Comparison of ENCODE assay signal across 21 mouse cellular contexts in genomic region chr19:53533236-53533635, GRCm38 (mm10). TPM values are rescaled to one million over a fixed set of nuclear protein-coding genes. Genes with fewer than 3 reads are reported as not detected.
DNase-seq lines count a peak whose midpoint lies in the region; ATAC-seq and TF ChIP-seq lines count a peak whose summit lies in the region.
"Had no signal": no experiment of that assay in that cellular context is flagged by ENCODE, and none has a peak within 500 bp of the region (broad histone marks: within the 10 kb centered on the region; RNA-seq: fewer than 3 reads in every experiment).

No protein-coding gene starts in this region.

- TF ChIP-seq POLR2A in CH12.LX (IDR thresholded peaks at IDR 0.05; ENCODE audit: low read depth, low read length): no peak

- H3K9ac ChIP-seq in hindbrain, postnatal 0 days (replicated peaks; ENCODE audit: low read length): no peak overlapping the region
- no peak overlapping the region for H3K9ac ChIP-seq in CH12.LX (ENCODE audit: insufficient read depth, low read depth)
- H3K9ac ChIP-seq: embryonic facial prominence, embryonic 13.5 days; embryonic facial prominence, embryonic 15.5 days; forebrain, embryonic 12.5 days had no signal

- in situ Hi-C loops in CH12.LX (cut with MboI; ENCODE audit: low pct_ligation_motif_present, low pct_unique_long_range_greater_than_20kb, low sequenced_read_pairs): loop anchor here (10.0 kb wide), 1 partner anchor 108 kb away; no protein-coding TSS in a partner anchor

- peaks cover 38% of the 10 kb centered on the region for H3K79me2 ChIP-seq in CH12.LX (replicated peaks; ENCODE audit: control insufficient read depth, extremely low read depth, insufficient read depth, poor library complexity, severe bottlenecking)

- no peaks in the 10 kb centered on the region for H3K4me1 ChIP-seq in hindbrain, postnatal 0 days (ENCODE audit: insufficient read depth, low read length)
- H3K4me1 ChIP-seq in hindbrain, embryonic 10.5 days (replicated peaks): peaks cover 43% of the 10 kb centered on the region
- H3K4me1 ChIP-seq in CH12.LX (ENCODE audit: control insufficient read depth in 1 of 2, insufficient read depth in 2 of 2): peaks cover 28 to 87% of the 10 kb centered on the region in 2 experiments

- peak; percentile 53 for DNase-seq in cerebellum, adult 9-10 months
- DNase-seq in hindbrain, postnatal 0 days (ENCODE audit: low spot score): no peak
- DNase-seq in hindbrain, embryonic 10.5 days (ENCODE audit: low spot score): no peak
- DNase-seq in CH12.LX (ENCODE audit: extremely low read depth): no peak
- DNase-seq in induced T-regulatory cell, adult 2 months (ENCODE audit: low read depth): peak; percentile 57
- no peak for DNase-seq in testis, postnatal 10 days (ENCODE audit: low spot score)
- DNase-seq: adrenal gland, adult 2 months; adrenal gland, postnatal 10 days; adrenal gland, postnatal 25 days; cerebellum, postnatal 14 days had no signal

- 0 out of 2 replicates have a peak overlapping the region, but pooled peaks have one; percentile 5 for H3K4me2 ChIP-seq in hindbrain, postnatal 0 days (ENCODE audit: low read depth, low read length)
- H3K4me2 ChIP-seq in CH12.LX (ENCODE audit: insufficient read depth, low read depth, poor library complexity, severe bottlenecking): peak overlapping the region; percentile 22; the same call in 1 of the 2 replicates
- H3K4me2 ChIP-seq: embryonic facial prominence, embryonic 13.5 days; embryonic facial prominence, embryonic 15.5 days; forebrain, embryonic 12.5 days had no signal

- 86% methylated on average over 7 of the region's 7 CpGs for WGBS in hindbrain, postnatal 0 days
- 86% methylated on average over 7 of the region's 7 CpGs for WGBS in hindbrain, embryonic 10.5 days

- no peaks in the 10 kb centered on the region for H3K36me3 ChIP-seq in hindbrain, postnatal 0 days (ENCODE audit: insufficient read depth, low read length)
- H3K36me3 ChIP-seq in hindbrain, embryonic 10.5 days: peaks cover 9% of the 10 kb centered on the region; the same call in 1 of the 2 replicates
- H3K36me3 ChIP-seq in CH12.LX (replicated peaks in 1 of 2; ENCODE audit: control insufficient read depth in 1 of 2, insufficient read depth in 1 of 2, low read length in 1 of 2): peaks cover 28 to 45% of the 10 kb centered on the region in 2 experiments
- H3K36me3 ChIP-seq: embryonic facial prominence, embryonic 13.5 days; embryonic facial prominence, embryonic 15.5 days; forebrain, embryonic 12.5 days; G1E had no signal

- H3K9me3 ChIP-seq in hindbrain, postnatal 0 days (ENCODE audit: low read length): no peaks in the 10 kb centered on the region
- H3K9me3 ChIP-seq in hindbrain, embryonic 10.5 days: no peaks in the 10 kb centered on the region
- no peaks in the 10 kb centered on the region for H3K9me3 ChIP-seq in CH12.LX (replicated peaks; ENCODE audit: low read length)
- H3K9me3 ChIP-seq: embryonic facial prominence, embryonic 13.5 days; embryonic facial prominence, embryonic 15.5 days; forebrain, embryonic 10.5 days; forebrain, embryonic 12.5 days had no signal

- no peak for ATAC-seq in cerebellum, adult (ENCODE audit: insufficient number of reproducible peaks, low FRiP score, low TSS enrichment)
- ATAC-seq in hindbrain, postnatal 0 days: no peak
- ATAC-seq: activated CD4-positive, CD25-positive, alpha-beta regulatory T cell, adult 4 months; forebrain, embryonic 14.5 days; forebrain, embryonic 16.5 days; Patski had no signal

- no peaks in the 10 kb centered on the region; the same call in 1 of the 2 replicates for H3K27me3 ChIP-seq in hindbrain, postnatal 0 days (ENCODE audit: insufficient read depth, low read length)
- peaks cover 58% of the 10 kb centered on the region for H3K27me3 ChIP-seq in hindbrain, embryonic 10.5 days (ENCODE audit: insufficient read depth, poor library complexity, severe bottlenecking)
- H3K27me3 ChIP-seq in CH12.LX (replicated peaks): peaks cover 1% of the 10 kb centered on the region
- H3K27me3 ChIP-seq: Patski had no signal

- no peak for TF ChIP-seq RAD21 in CH12.LX (IDR thresholded peaks at IDR 0.05; ENCODE audit: low read depth, low read length)

- H3K27ac ChIP-seq in hindbrain, postnatal 0 days: no peak overlapping the region
- no peak overlapping the region for H3K27ac ChIP-seq in hindbrain, embryonic 10.5 days
- H3K27ac ChIP-seq in CH12.LX (ENCODE audit: insufficient read depth, low read depth): no peak overlapping the region
- H3K27ac ChIP-seq: embryonic facial prominence, embryonic 13.5 days; embryonic facial prominence, embryonic 15.5 days; forebrain, embryonic 10.5 days; forebrain, embryonic 12.5 days had no signal

- no peak for TF ChIP-seq EP300 in CH12.LX (IDR thresholded peaks at IDR 0.05; ENCODE audit: low read length)

- dilution Hi-C loops in CH12.LX (cut with MboI; ENCODE audit: extremely low pct_ligation_motif_present, extremely low pct_unique_long_range_greater_than_20kb, low sequenced_read_pairs): no loop called here

- TF ChIP-seq CTCF in hindbrain, postnatal 0 days (IDR thresholded peaks at IDR 0.05; ENCODE audit: low read depth): no peak
- no peak for TF ChIP-seq CTCF in CH12.LX (conservative IDR thresholded peaks at IDR 0.05 in 1 of 2, IDR thresholded peaks at IDR 0.05 in 1 of 2; ENCODE audit: low read depth in 2 of 2, low read length in 2 of 2)

- H3K4me3 ChIP-seq in hindbrain, postnatal 0 days (ENCODE audit: low read length): no peak overlapping the region
- no peak overlapping the region for H3K4me3 ChIP-seq in hindbrain, embryonic 10.5 days
- H3K4me3 ChIP-seq in CH12.LX (replicated peaks in 1 of 3; ENCODE audit: low read depth in 2 of 3, low read length in 2 of 3, poor library complexity in 1 of 3): no peak overlapping the region
- H3K4me3 ChIP-seq: embryonic facial prominence, embryonic 13.5 days; embryonic facial prominence, embryonic 15.5 days; erythroblast, embryonic 14.5 days; forebrain, embryonic 10.5 days; forebrain, embryonic 12.5 days had no signal

TF ChIP-seq in CH12.LX, 34 proteins besides CTCF, POLR2A, EP300 and RAD21:
- TF ChIP-seq CHD2 (IDR thresholded peaks at IDR 0.05; ENCODE audit: low read length) (no peak), E2F4 (IDR thresholded peaks at IDR 0.05; ENCODE audit: insufficient replicate concordance, low read depth, low read length) (no peak), POLR2AphosphoS2 (IDR thresholded peaks at IDR 0.05; ENCODE audit: low read depth, low read length) (no peak), IRF4 (IDR thresholded peaks at IDR 0.05; ENCODE audit: low read depth, low read length) (no peak), KAT2A (IDR thresholded peaks at IDR 0.05; ENCODE audit: insufficient replicate concordance, low read length) (no peak), USF1 (IDR thresholded peaks at IDR 0.05; ENCODE audit: low read depth, low read length) (no peak), SMC3 (IDR thresholded peaks at IDR 0.05; ENCODE audit: low read depth, low read length) (no peak), USF2 (conservative IDR thresholded peaks at IDR 0.05; ENCODE audit: low read depth, low read length) (no peak), MAX (IDR thresholded peaks at IDR 0.05; ENCODE audit: low read length) (no peak), JUND (conservative IDR thresholded peaks at IDR 0.05; ENCODE audit: low read depth, low read length) (no peak), MAFK (IDR thresholded peaks at IDR 0.05; ENCODE audit: insufficient replicate concordance, low read length) (no peak), MEF2A (IDR thresholded peaks at IDR 0.05; ENCODE audit: borderline replicate concordance, low read depth, low read length) (no peak), NELFE (IDR thresholded peaks at IDR 0.05; ENCODE audit: low read depth, low read length) (no peak), GABPA (IDR thresholded peaks at IDR 0.05; ENCODE audit: insufficient replicate concordance, low read depth, low read length) (no peak)

RNA-seq across cellular contexts. Expression of gene Dusp5, which starts 4.3 kb away (rescaled TPM):
- total RNA-seq in hindbrain, postnatal 0 days (2014; rRNA removed): 20.3 and 26.0 TPM in 2 replicates
- 9.8 and 12.7 TPM in 2 replicates for polyA plus RNA-seq in hindbrain, postnatal 0 days (2015; fragmentation: Nextera tagmentation; extraction: Ambion mirVana)
- polyA plus RNA-seq in hindbrain, embryonic 10.5 days (2016; fragmentation: Nextera tagmentation; extraction: Ambion mirVana): 3.8 and 4.7 TPM in 2 replicates
- total RNA-seq in CH12.LX (2012; rRNA removed) (10.6 and 10.9 TPM in 2 replicates), CH12.LX (2014; rRNA removed) (13.2 and 15.2 TPM in 2 replicates)
- polyA plus RNA-seq in CH12.LX (2012; ENCODE audit: insufficient read length, low read depth): 13.8 and 18.2 TPM in 2 replicates

RNA-seq across cellular contexts. Expression of gene Nutf2-ps1, which starts 55.6 kb away (rescaled TPM):
- 106 and 109 TPM in 2 replicates for total RNA-seq in hindbrain, postnatal 0 days (2014; rRNA removed)
- 177 and 225 TPM in 2 replicates for polyA plus RNA-seq in hindbrain, postnatal 0 days (2015; fragmentation: Nextera tagmentation; extraction: Ambion mirVana)
- polyA plus RNA-seq in hindbrain, embryonic 10.5 days (2016; fragmentation: Nextera tagmentation; extraction: Ambion mirVana): 516 and 585 TPM in 2 replicates
- 50.8 and 51.3 TPM in 2 replicates for total RNA-seq in CH12.LX (2012; rRNA removed)
- 195 and 220 TPM in 2 replicates for total RNA-seq in CH12.LX (2014; rRNA removed)
- polyA plus RNA-seq in CH12.LX (2012; ENCODE audit: insufficient read length, low read depth): 366 and 509 TPM in 2 replicates

Comparison
In these comparisons a context has a peak if more than half of its experiments do, and no peak if none do; other contexts are left out.
1. DNase-seq: peak in cerebellum, adult 9-10 months (single experiment) and induced T-regulatory cell, adult 2 months (single experiment); none in hindbrain, postnatal 0 days (single experiment), hindbrain, embryonic 10.5 days (single experiment), CH12.LX (single experiment) and testis, postnatal 10 days (single experiment).